Comparison of ENCODE assay signal across 11 mouse cellular contexts in the genomic region with DNA sequence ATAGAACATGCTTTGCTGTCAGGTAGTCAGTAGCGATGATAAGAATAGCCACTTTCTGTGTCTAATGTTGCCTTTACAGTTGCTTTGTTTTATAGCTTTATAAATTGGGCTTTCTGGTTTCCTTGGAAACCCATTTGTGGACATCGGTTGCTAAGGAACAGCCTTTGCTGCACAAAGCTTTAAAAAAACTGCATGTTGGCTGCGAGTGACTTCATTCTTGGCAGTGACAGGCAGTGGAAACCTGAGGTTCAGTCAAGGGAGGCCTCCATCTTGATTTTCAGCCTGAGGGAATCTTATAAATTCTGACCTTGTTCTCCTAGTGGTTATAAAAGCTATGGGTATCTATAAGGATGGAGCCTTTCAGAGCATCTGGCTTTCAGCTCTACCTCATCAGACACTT. TPM values are rescaled to one million over a fixed set of nuclear protein-coding genes. Genes with fewer than 3 reads are reported as not detected.
A peak's percentile ranks its signal among the peaks of the same experiment; 100 is the strongest.
DNase-seq lines count a peak whose midpoint lies in the region; ATAC-seq lines count a peak whose summit lies in the region.
"Had no signal": no experiment of that assay in that cellular context is flagged by ENCODE, and none has a peak within 500 bp of the region (broad histone marks: within the 10 kb centered on the region; RNA-seq: fewer than 3 reads in every experiment).

No protein-coding gene starts in this region.

- DNase-seq in left cerebral cortex, adult 11 months (ENCODE audit: low spot score) = peak; percentile 49
- no peak for DNase-seq in left cerebral cortex, postnatal 36 days (ENCODE audit: low spot score in 2 of 2)
- peak; percentile 40 to 55 for DNase-seq in left cerebral cortex, adult 18-20 months (ENCODE audit: low spot score in 2 of 2)
- DNase-seq in kidney, adult 9 months = no peak
- no peak for DNase-seq in gastrocnemius, postnatal 14 days
- DNase-seq: thymus, adult 2 months had no signal

- H3K4me3 ChIP-seq in forebrain, embryonic 12.5 days (replicated peaks) = no peak overlapping the region
- no peak overlapping the region for H3K4me3 ChIP-seq in neural tube, embryonic 15.5 days (replicated peaks)
- H3K4me3 ChIP-seq in heart, embryonic 11.5 days (ENCODE audit: low read depth, low read length) = no peak overlapping the region
- H3K4me3 ChIP-seq: limb, embryonic 12.5 days had no signal

- no peaks in the 10 kb centered on the region for H3K36me3 ChIP-seq in forebrain, embryonic 12.5 days (replicated peaks)
- H3K36me3 ChIP-seq in neural tube, embryonic 15.5 days = no peaks in the 10 kb centered on the region
- H3K36me3 ChIP-seq in heart, embryonic 11.5 days (ENCODE audit: control insufficient read depth, insufficient read depth, low read length) = no peaks in the 10 kb centered on the region
- H3K36me3 ChIP-seq: G1E; limb, embryonic 12.5 days had no signal

- ATAC-seq in forebrain, embryonic 12.5 days (ENCODE audit: low FRiP score) = peak; percentile 81
- ATAC-seq in neural tube, embryonic 15.5 days (ENCODE audit: low FRiP score) = peak; percentile 84
- no peak for ATAC-seq in heart, embryonic 11.5 days (replicated peaks; ENCODE audit: insufficient number of reproducible peaks, low FRiP score, low TSS enrichment)

- 16% methylated on average over 3 of the region's 3 CpGs for WGBS in forebrain, embryonic 12.5 days
- WGBS in neural tube, embryonic 15.5 days = 9% methylated on average over 3 of the region's 3 CpGs
- 57% methylated on average over 3 of the region's 3 CpGs for WGBS in heart, embryonic 11.5 days (ENCODE audit: insufficient replicate concordance)

- H3K27ac ChIP-seq in forebrain, embryonic 12.5 days = peak overlapping the region; percentile 71
- peak overlapping the region; percentile 71 for H3K27ac ChIP-seq in neural tube, embryonic 15.5 days (replicated peaks)
- H3K27ac ChIP-seq in heart, embryonic 11.5 days (ENCODE audit: low read depth, low read length) = no peak overlapping the region
- H3K27ac ChIP-seq: limb, embryonic 12.5 days had no signal

- intact Hi-C loops in left cerebral cortex, postnatal 36 days (cut with DNase I) = loop anchor here (5.0 kb wide), 2 partner anchors 37 to 68 kb away; no protein-coding TSS in a partner anchor
- intact Hi-C loops in gastrocnemius, postnatal 14 days (cut with DNase I; ENCODE audit: low total_unique reads) = no loop called here

- H3K4me1 ChIP-seq in forebrain, embryonic 12.5 days = peaks cover 28% of the 10 kb centered on the region
- H3K4me1 ChIP-seq in neural tube, embryonic 15.5 days = peaks cover 34% of the 10 kb centered on the region
- H3K4me1 ChIP-seq in heart, embryonic 11.5 days (ENCODE audit: control insufficient read depth, insufficient read depth, low read length) = no peaks in the 10 kb centered on the region

- no peaks in the 10 kb centered on the region for H3K9me3 ChIP-seq in forebrain, embryonic 12.5 days
- no peaks in the 10 kb centered on the region for H3K9me3 ChIP-seq in neural tube, embryonic 15.5 days (replicated peaks)
- H3K9me3 ChIP-seq in heart, embryonic 11.5 days (replicated peaks; ENCODE audit: control insufficient read depth, low read length) = no peaks in the 10 kb centered on the region
- H3K9me3 ChIP-seq: limb, embryonic 12.5 days had no signal

- H3K9ac ChIP-seq in forebrain, embryonic 12.5 days = no peak overlapping the region
- no peak overlapping the region for H3K9ac ChIP-seq in neural tube, embryonic 15.5 days (replicated peaks)
- no peak overlapping the region for H3K9ac ChIP-seq in heart, embryonic 11.5 days (ENCODE audit: low read depth, low read length)
- H3K9ac ChIP-seq: limb, embryonic 12.5 days had no signal

- H3K4me2 ChIP-seq in forebrain, embryonic 12.5 days = peak overlapping the region; percentile 10; the same call in 1 of the 2 replicates
- H3K4me2 ChIP-seq in neural tube, embryonic 15.5 days = 0 out of 2 replicates have a peak overlapping the region, but pooled peaks have one; percentile 19
- no peak overlapping the region for H3K4me2 ChIP-seq in heart, embryonic 11.5 days
- H3K4me2 ChIP-seq: limb, embryonic 12.5 days had no signal

- H3K27me3 ChIP-seq in forebrain, embryonic 12.5 days = no peaks in the 10 kb centered on the region
- H3K27me3 ChIP-seq in neural tube, embryonic 15.5 days (replicated peaks) = no peaks in the 10 kb centered on the region
- no peaks in the 10 kb centered on the region for H3K27me3 ChIP-seq in heart, embryonic 11.5 days (ENCODE audit: control insufficient read depth, insufficient read depth, low read length)
- H3K27me3 ChIP-seq: limb, embryonic 12.5 days had no signal

RNA-seq across cellular contexts. Expression of gene Dclk1, which starts 42.1 kb away (rescaled TPM):
- total RNA-seq in left cerebral cortex, postnatal 36 days (2021) = 100 to 1,000 TPM; 877 to 948 TPM
- polyA plus RNA-seq in forebrain, embryonic 12.5 days (2016; fragmentation: Nextera tagmentation; extraction: Ambion mirVana) = 148 and 156 TPM in 2 replicates
- total RNA-seq in left cerebral cortex, adult 18-20 months (2021) = 100 to 1,000 TPM; 785 to 850 TPM
- 189 and 232 TPM in 2 replicates for polyA plus RNA-seq in neural tube, embryonic 15.5 days (2015; fragmentation: Nextera tagmentation; extraction: Ambion mirVana)
- polyA plus RNA-seq in heart, embryonic 11.5 days (2014; fragmentation: Nextera tagmentation; extraction: Ambion mirVana) = 4.7 and 5.5 TPM in 2 replicates
- total RNA-seq in gastrocnemius, postnatal 14 days (2021) = 10 to 100 TPM in 1 of 2 experiments, 1 to 10 TPM in 1; 9.2 to 11.1 TPM
- polyA plus RNA-seq: G1E had no signal

Comparison
In these comparisons a context has a peak if more than half of its experiments do, and no peak if none do; other contexts are left out.
1. DNase-seq: peak in left cerebral cortex, adult 11 months (single experiment) and left cerebral cortex, adult 18-20 months (2 of 2); none in left cerebral cortex, postnatal 36 days (0 of 2), kidney, adult 9 months (single experiment) and gastrocnemius, postnatal 14 days (single experiment).
2. RNA of gene Dclk1, which starts 42.1 kb away (total RNA-seq): 877 to 948 TPM in left cerebral cortex, postnatal 36 days and 785 to 850 TPM in left cerebral cortex, adult 18-20 months; 9.2 to 11.1 TPM in gastrocnemius, postnatal 14 days; every median in the first group is over 10 times any median in the second.